Mouse (Mus musculus) lung, postnatal 0 days (tissue): ENCODE measurements around the gene Tgfbr1.

Source experiments
- CTCF ChIP-seq: IDR thresholded peaks from 2 replicates; pipeline ENCODE4 v1.5.1; 2016; ENCODE audit warnings: antibody characterized with exemption, mild to moderate bottlenecking
- EP300 ChIP-seq: IDR thresholded peaks from 2 replicates; pipeline ENCODE4 v1.6.1; 2016; ENCODE audit warnings: antibody characterized with exemption, mild to moderate bottlenecking, control low read depth

- TF ChIP-seq CTCF (no peak), EP300 (no peak)
These were observed 96.1 kb downstream of the Tgfbr1 start for GRCm38 (mm10) chr4:47449116-47449515.
